Mouse (Mus musculus): ENCODE results near the gene Pdlim7. TPM values are rescaled to one million over a fixed set of nuclear protein-coding genes. Genes with fewer than 3 reads are reported as not detected.

Gene Pdlim7
- polyA plus RNA-seq, 1 experiment from 2014 or later = 147 TPM

GRCm38 (mm10) chr13:55523278-55523677 lies 9.8 kb upstream of the Pdlim7 start:
- no peaks in the 10 kb centered on the region for H3K4me1 ChIP-seq (replicated peaks; ENCODE audit: control insufficient read depth, insufficient read depth, low read length)
- no peaks in the 10 kb centered on the region for H3K9me3 ChIP-seq (ENCODE audit: control insufficient read depth, low read length)
- WGBS = 68% methylated on average over 17 of the region's 17 CpGs
- H3K9ac ChIP-seq (replicated peaks; ENCODE audit: low read depth, low read length) = no peak overlapping the region
- no peak for ATAC-seq
- no peaks in the 10 kb centered on the region for H3K27me3 ChIP-seq (replicated peaks; ENCODE audit: control insufficient read depth, insufficient read depth, low read length)
- H3K4me3 ChIP-seq (replicated peaks; ENCODE audit: low read length) = no peak overlapping the region
- no peaks in the 10 kb centered on the region for H3K36me3 ChIP-seq (ENCODE audit: control insufficient read depth, insufficient read depth)
- no peak overlapping the region for H3K27ac ChIP-seq (ENCODE audit: low read length)
- H3K4me2 ChIP-seq (ENCODE audit: low read length) = no peak overlapping the region

- ATAC-seq = no peak
- no peaks in the 10 kb centered on the region for H3K4me1 ChIP-seq (replicated peaks; ENCODE audit: control insufficient read depth, insufficient read depth, low read length)
- H3K9ac ChIP-seq (replicated peaks; ENCODE audit: low read depth, low read length) = no peak overlapping the region
- no peak overlapping the region for H3K27ac ChIP-seq (ENCODE audit: low read length)
- no peak overlapping the region for H3K4me3 ChIP-seq (replicated peaks; ENCODE audit: low read length)
- H3K27me3 ChIP-seq (replicated peaks; ENCODE audit: control insufficient read depth, insufficient read depth, low read length) = no peaks in the 10 kb centered on the region
- no peak overlapping the region for H3K4me2 ChIP-seq (ENCODE audit: low read length)
- H3K36me3 ChIP-seq (ENCODE audit: control insufficient read depth, insufficient read depth) = no peaks in the 10 kb centered on the region
- no peaks in the 10 kb centered on the region for H3K9me3 ChIP-seq (ENCODE audit: control insufficient read depth, low read length)
- 54% methylated on average over 8 of the region's 8 CpGs for WGBS
Measured at GRCm38 (mm10) chr13:55522730-55523129, 9.3 kb upstream of the Pdlim7 start.

GRCm38 (mm10) chr13:55519606-55520005 lies 6.1 kb upstream of the Pdlim7 start:
- 79% methylated on average over 4 of the region's 4 CpGs for whole genome bisulfite sequencing
- Histone ChIP-seq H3K27me3 (replicated peaks; ENCODE audit: control insufficient read depth, insufficient read depth, low read length) (no peaks in the 10 kb centered on the region), H3K36me3 (ENCODE audit: control insufficient read depth, insufficient read depth) (no peaks in the 10 kb centered on the region), H3K4me1 (replicated peaks; ENCODE audit: control insufficient read depth, insufficient read depth, low read length) (no peaks in the 10 kb centered on the region), H3K9me3 (ENCODE audit: control insufficient read depth, low read length) (no peaks in the 10 kb centered on the region), H3K9ac (replicated peaks; ENCODE audit: low read depth, low read length) (no peak overlapping the region), H3K4me2 (ENCODE audit: low read length) (no peak overlapping the region), H3K4me3 (replicated peaks; ENCODE audit: low read length) (no peak overlapping the region), H3K27ac (ENCODE audit: low read length) (no peak overlapping the region)
- no peak for ATAC-seq

GRCm38 (mm10) chr13:55516955-55517354 lies 3.5 kb upstream of the Pdlim7 start:
- no peak for ATAC-seq

GRCm38 (mm10) chr13:55513828-55514227 lies 352 bp upstream of the Pdlim7 start:
- peak overlapping the region; percentile 91 for H3K4me2 ChIP-seq (ENCODE audit: low read length)
- H3K27me3 ChIP-seq (replicated peaks; ENCODE audit: control insufficient read depth, insufficient read depth, low read length) = no peaks in the 10 kb centered on the region
- H3K9ac ChIP-seq (replicated peaks; ENCODE audit: low read depth, low read length) = peak overlapping the region; percentile 87
- H3K36me3 ChIP-seq (ENCODE audit: control insufficient read depth, insufficient read depth) = no peaks in the 10 kb centered on the region
- H3K27ac ChIP-seq (ENCODE audit: low read length) = no peak overlapping the region
- 34% methylated on average over 9 of the region's 9 CpGs for WGBS
- H3K4me3 ChIP-seq (replicated peaks; ENCODE audit: low read length) = peak overlapping the region; percentile 81
- no peak for ATAC-seq
- H3K4me1 ChIP-seq (replicated peaks; ENCODE audit: control insufficient read depth, insufficient read depth, low read length) = peaks cover 32% of the 10 kb centered on the region
- H3K9me3 ChIP-seq (ENCODE audit: control insufficient read depth, low read length) = no peaks in the 10 kb centered on the region

More at GRCm38 (mm10) chr13:55516955-55517354, 3.5 kb upstream of the Pdlim7 start:
- H3K9me3 ChIP-seq (ENCODE audit: control insufficient read depth, low read length) = no peaks in the 10 kb centered on the region
- no peak overlapping the region for H3K4me3 ChIP-seq (replicated peaks; ENCODE audit: low read length)
- H3K27ac ChIP-seq (ENCODE audit: low read length) = no peak overlapping the region
- 2% methylated on average over 5 of the region's 5 CpGs for WGBS
- H3K36me3 ChIP-seq (ENCODE audit: control insufficient read depth, insufficient read depth) = no peaks in the 10 kb centered on the region
- no peak overlapping the region for H3K9ac ChIP-seq (replicated peaks; ENCODE audit: low read depth, low read length)
- no peak overlapping the region for H3K4me2 ChIP-seq (ENCODE audit: low read length)
- peaks cover 13% of the 10 kb centered on the region for H3K4me1 ChIP-seq (replicated peaks; ENCODE audit: control insufficient read depth, insufficient read depth, low read length)
- H3K27me3 ChIP-seq (replicated peaks; ENCODE audit: control insufficient read depth, insufficient read depth, low read length) = no peaks in the 10 kb centered on the region

GRCm38 (mm10) chr13:55512379-55513031 lies 971 bp downstream of the Pdlim7 start:
- under 1% methylated on average over 22 of the region's 25 CpGs for WGBS
- ATAC-seq = peak; percentile 34
- peak overlapping the region; percentile 67 for H3K27ac ChIP-seq (ENCODE audit: low read length)
- peak overlapping the region; percentile 91 for H3K4me2 ChIP-seq (ENCODE audit: low read length)
- no peaks in the 10 kb centered on the region for H3K27me3 ChIP-seq (replicated peaks; ENCODE audit: control insufficient read depth, insufficient read depth, low read length)
- 0 out of 2 replicates have a peak, but pooled peaks cover 2% of the 10 kb centered on the region for H3K36me3 ChIP-seq (ENCODE audit: control insufficient read depth, insufficient read depth)
- peak overlapping the region; percentile 81 for H3K4me3 ChIP-seq (replicated peaks; ENCODE audit: low read length)
- peaks cover 32% of the 10 kb centered on the region for H3K4me1 ChIP-seq (replicated peaks; ENCODE audit: control insufficient read depth, insufficient read depth, low read length)
- no peaks in the 10 kb centered on the region for H3K9me3 ChIP-seq (ENCODE audit: control insufficient read depth, low read length)
- H3K9ac ChIP-seq (replicated peaks; ENCODE audit: low read depth, low read length) = peak overlapping the region; percentile 87

- Histone ChIP-seq H3K27ac (ENCODE audit: low read length) (no peak overlapping the region), H3K36me3 (ENCODE audit: control insufficient read depth, insufficient read depth) (peaks cover 5% of the 10 kb centered on the region), H3K4me1 (replicated peaks; ENCODE audit: control insufficient read depth, insufficient read depth, low read length) (peaks cover 32% of the 10 kb centered on the region), H3K27me3 (replicated peaks; ENCODE audit: control insufficient read depth, insufficient read depth, low read length) (no peaks in the 10 kb centered on the region), H3K4me2 (ENCODE audit: low read length) (peak overlapping the region; percentile 91; the same call in 1 of the 2 replicates), H3K9me3 (ENCODE audit: control insufficient read depth, low read length) (no peaks in the 10 kb centered on the region), H3K9ac (replicated peaks; ENCODE audit: low read depth, low read length) (no peak overlapping the region), H3K4me3 (replicated peaks; ENCODE audit: low read length) (no peak overlapping the region)
- ATAC-seq = no peak
- 39% methylated on average over 5 of the region's 5 CpGs for WGBS
Measured at GRCm38 (mm10) chr13:55511492-55511861, 2.0 kb downstream of the Pdlim7 start.

- peak; percentile 53 for ATAC-seq
- Histone ChIP-seq H3K27ac (ENCODE audit: low read length) (peak overlapping the region; percentile 49; the same call in 1 of the 2 replicates), H3K36me3 (ENCODE audit: control insufficient read depth, insufficient read depth) (peaks cover 6% of the 10 kb centered on the region), H3K4me3 (replicated peaks; ENCODE audit: low read length) (no peak overlapping the region), H3K4me1 (replicated peaks; ENCODE audit: control insufficient read depth, insufficient read depth, low read length) (peaks cover 32% of the 10 kb centered on the region), H3K9me3 (ENCODE audit: control insufficient read depth, low read length) (no peaks in the 10 kb centered on the region), H3K4me2 (ENCODE audit: low read length) (no peak overlapping the region), H3K9ac (replicated peaks; ENCODE audit: low read depth, low read length) (no peak overlapping the region; the same call in 1 of the 2 replicates), H3K27me3 (replicated peaks; ENCODE audit: control insufficient read depth, insufficient read depth, low read length) (no peaks in the 10 kb centered on the region)
- whole genome bisulfite sequencing = 6% methylated on average over 5 of the region's 6 CpGs
Measured at GRCm38 (mm10) chr13:55510668-55511491, 2.6 kb downstream of the Pdlim7 start.

GRCm38 (mm10) chr13:55510332-55510667 lies 3.2 kb downstream of the Pdlim7 start:
- Histone ChIP-seq H3K27me3 (replicated peaks; ENCODE audit: control insufficient read depth, insufficient read depth, low read length) (no peaks in the 10 kb centered on the region), H3K27ac (ENCODE audit: low read length) (0 out of 2 replicates have a peak overlapping the region, but pooled peaks have one; percentile 24), H3K9ac (replicated peaks; ENCODE audit: low read depth, low read length) (no peak overlapping the region; the same call in 1 of the 2 replicates), H3K4me3 (replicated peaks; ENCODE audit: low read length) (no peak overlapping the region), H3K4me1 (replicated peaks; ENCODE audit: control insufficient read depth, insufficient read depth, low read length) (peaks cover 32% of the 10 kb centered on the region), H3K4me2 (ENCODE audit: low read length) (no peak overlapping the region), H3K9me3 (ENCODE audit: control insufficient read depth, low read length) (no peaks in the 10 kb centered on the region), H3K36me3 (ENCODE audit: control insufficient read depth, insufficient read depth) (peaks cover 6% of the 10 kb centered on the region)
- ATAC-seq = no peak
- 18% methylated on average over 3 of the region's 3 CpGs for WGBS
